Mouse (Mus musculus): ENCODE results near the gene Hfe2.

The Hfe2 gene

DNA sequence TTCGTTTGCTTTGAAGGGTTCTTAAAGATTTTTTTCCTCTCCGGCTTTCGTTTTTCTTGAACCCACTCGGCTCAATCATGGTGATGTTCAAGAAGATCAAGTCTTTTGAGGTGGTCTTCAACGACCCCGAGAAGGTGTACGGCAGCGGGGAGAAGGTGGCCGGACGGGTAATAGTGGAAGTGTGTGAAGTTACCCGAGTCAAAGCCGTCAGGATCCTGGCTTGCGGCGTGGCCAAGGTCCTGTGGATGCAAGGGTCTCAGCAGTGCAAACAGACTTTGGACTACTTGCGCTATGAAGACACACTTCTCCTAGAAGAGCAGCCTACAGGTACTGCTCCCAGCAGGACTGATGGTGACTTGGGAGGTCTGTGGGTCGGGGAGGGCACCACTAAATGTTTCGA, 33.2 kb downstream of the Hfe2 start:
- DNase-seq (ENCODE audit: low spot score) = no peak

DNA sequence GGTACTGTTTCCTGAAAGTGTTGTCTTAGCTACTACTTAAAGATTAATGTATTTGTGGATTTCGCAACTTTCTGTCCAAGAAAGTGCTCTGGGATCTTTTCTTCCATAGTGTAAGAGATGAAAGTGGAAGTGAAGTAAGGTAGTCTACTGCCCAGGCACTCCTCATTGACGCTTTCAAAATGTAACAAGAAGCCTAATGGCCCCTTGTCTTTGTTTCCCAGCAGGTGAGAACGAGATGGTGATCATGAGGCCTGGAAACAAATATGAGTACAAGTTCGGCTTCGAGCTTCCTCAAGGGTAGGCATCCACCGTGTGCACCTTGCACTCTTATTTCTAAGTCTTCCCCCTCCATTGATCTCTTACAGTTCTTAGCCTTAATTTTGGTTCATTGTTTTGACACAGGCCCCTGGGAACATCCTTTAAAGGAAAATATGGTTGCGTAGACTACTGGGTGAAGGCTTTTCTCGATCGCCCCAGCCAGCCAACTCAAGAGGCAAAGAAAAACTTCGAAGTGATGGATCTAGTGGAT, 33.8 kb downstream of the Hfe2 start:
- DNase-seq (ENCODE audit: low spot score) = no peak

DNA sequence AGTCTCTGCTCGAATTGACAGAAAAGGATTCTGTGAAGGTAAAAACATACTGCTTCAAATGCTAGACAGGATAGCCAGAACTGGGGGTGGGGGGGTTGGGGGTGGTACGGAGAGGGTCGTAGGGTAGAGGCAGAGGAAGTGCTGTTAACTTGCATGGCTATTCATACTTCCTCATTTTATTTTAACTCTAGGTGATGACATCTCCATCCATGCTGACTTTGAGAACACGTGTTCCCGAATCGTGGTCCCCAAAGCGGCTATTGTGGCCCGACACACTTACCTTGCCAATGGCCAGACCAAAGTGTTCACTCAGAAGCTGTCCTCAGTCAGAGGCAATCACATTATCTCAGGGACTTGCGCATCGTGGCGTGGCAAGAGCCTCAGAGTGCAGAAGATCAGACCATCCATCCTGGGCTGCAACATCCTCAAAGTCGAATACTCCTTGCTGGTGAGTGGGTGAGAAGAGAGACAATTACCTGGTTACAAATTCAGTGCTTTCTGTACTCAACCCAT, 34.5 kb downstream of the Hfe2 start:
- no peak for DNase-seq (ENCODE audit: low spot score)

DNA sequence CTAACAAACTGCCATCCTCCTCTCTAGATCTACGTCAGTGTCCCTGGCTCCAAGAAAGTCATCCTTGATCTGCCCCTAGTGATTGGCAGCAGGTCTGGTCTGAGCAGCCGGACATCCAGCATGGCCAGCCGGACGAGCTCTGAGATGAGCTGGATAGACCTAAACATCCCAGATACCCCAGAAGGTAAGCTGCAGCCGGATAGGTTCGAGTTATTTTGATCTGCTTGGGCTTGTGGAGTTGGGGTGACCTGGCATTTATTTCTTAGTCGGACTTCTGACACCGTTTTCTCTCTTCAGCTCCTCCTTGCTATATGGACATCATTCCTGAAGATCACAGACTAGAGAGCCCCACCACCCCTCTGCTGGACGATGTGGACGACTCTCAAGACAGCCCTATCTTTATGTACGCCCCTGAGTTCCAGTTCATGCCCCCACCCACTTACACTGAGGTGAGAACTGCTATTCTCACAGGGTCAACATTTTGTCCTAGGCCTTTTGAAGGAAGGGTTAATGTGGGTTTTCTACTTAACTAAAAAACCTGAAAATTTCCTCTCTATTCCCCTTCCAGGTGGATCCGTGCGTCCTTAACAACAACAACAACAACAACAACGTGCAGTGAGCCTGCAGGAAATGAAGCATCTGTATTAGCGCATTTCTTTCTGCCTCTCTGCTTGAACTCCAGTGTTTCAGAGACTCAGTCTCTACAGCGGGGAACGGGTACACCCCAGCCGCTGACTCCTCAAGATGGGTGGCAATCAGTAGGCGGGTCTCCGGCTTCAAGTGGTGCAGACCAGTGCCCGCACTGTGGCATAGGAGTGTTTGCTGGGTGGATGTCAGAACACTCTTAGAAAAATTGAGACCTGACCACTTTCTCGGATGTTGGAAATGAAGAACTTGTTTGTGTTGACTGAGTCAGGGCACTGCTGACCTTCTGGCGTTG, 35.2 kb downstream of the Hfe2 start:
- DNase-seq (ENCODE audit: low spot score) = no peak

DNA sequence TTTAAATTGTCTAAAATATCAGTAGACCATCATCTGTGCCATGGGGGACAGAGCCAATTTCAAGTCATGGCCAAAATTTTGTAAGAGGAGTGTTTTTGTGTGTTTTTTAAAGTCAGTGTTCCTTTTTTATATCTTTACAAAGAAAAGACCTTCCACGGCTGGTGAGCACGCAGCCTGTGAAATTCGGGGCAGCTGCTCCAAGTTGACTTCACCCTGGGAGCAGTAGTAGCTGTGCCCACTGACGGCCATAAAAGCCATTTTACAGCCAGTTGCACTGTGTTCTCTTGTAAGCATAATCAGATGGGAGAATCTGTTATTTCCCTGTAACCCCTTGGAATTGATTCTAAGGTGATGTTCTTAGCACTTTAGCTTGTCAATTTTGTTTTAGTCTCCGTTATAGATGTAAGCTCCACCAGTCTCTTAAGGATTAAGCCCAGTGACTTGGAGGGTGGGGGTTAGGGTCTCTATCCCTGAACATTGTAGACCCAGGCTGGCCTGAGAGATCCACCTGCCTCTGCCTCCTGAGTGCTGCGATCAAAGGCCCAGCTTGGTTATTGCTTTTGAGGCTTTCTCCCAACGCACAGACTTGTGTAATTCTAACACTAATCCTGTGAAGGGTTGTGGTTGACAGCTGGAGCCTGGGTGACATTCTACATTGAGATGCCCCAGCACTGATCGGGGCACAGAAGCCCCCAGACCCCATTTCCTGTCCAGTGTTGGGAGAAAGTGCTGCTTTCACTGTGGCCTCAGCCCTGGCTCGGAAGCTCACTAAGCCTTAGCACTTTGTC, 36.1 kb downstream of the Hfe2 start:
- no peak for DNase-seq (ENCODE audit: low spot score)

DNA sequence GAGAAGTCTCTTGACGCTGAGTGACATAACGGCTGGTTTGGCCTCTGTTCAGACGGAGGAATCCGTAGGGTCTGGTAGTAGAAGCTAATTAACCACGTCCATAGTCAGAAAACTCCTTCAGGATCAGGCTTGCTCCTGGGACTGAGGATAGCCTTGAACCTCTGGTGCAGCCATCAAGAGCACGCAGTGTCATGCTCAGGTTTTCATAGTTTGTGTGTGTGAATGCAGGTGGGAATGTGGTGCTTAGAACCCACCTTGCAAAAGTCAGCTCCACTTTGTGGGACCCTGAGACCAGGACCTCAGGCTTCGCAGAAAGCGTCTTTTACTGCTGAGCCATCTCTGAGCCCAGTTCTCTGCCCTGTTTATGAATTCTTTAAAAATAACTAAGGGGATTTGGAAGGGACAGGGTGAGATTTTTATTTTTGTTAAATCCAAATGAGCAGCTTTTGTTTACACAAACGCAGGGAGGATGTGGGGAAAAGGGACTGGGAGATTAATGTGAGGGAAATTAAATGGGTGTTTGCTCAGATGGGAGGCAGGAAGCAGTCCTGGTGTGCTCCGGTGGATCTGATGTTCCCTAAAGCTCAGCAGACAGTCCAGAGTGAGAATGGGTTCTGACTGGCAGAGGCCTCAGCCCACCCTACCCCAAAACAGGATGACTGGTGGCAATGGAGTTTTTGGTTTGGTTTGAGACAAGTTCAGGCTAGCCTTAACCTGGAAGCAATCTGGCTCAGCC, 37.1 kb downstream of the Hfe2 start:
- no peak for DNase-seq (ENCODE audit: low spot score)

DNA sequence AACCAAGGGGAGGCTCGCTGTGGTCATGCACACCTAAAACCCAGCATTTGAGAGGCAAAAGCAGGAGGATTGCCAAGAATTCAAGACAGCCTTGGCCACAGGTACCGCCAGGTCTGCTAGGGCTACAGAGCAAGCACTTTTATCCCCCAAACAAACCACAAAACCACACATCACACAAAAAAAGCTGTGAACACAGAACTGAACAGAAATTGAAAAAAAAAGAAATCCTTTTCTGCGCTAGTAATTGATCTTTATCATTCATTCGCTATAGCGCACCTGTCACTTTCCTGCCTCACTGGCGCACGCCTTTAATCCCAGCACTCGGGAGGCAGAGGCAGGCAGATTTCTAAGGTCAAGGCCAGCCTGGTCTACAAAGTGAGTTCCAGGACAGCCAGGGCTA, 38.3 kb downstream of the Hfe2 start:
- no peak for DNase-seq (ENCODE audit: low spot score)

DNA sequence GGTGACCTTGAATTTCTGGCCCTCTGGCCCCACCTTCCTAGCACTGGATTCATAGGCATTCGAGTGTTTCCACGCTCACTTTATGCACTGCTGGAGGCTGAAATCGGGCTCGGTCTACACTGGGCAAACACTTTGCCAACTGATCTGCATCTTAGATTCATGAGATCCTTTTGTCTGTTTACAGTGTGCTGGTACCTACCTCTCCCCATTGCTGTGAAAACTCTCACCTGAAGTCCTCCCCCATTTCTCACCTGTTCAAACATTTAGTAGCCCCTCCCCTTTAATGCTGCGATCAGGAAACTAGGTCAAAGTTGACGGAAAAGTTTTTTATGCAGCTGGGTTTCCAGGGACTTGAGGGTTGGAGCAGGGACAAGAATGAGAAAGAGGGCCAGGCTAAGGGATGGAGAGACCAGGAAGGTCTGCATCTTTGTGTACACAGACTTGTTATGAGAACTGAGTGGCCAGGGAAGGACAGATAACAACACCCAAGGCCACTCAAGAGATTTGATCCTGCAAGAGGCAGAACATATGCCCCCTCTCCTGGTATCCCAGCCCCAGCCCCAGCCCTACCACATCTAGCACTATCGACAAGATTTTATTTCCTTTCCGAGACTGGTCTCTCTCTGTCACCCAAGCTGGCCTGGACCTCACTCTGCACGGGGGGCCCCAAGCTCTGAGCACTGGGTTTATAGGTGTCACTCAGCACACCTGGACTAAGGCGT, 39.1 kb downstream of the Hfe2 start:
- no peak for DNase-seq (ENCODE audit: low spot score)

DNA sequence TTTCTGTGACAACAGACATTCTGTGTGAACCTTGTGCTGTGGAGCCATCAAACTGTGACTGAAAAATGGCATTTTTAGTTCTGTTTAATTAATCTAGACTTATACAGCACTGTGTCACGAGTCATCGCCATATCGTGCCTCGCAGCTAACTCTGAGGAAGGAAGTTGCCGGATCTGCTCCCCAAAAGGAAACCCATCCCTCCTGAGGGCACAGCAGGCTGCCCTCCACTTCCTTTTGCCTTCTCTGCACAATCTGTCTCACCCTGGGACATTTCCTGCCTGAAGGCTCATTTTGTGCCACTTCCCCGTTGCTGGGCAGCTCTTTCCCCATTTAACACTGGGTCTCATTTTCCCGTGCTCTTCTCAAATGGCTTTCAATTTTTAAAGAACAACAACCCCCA, 39.7 kb downstream of the Hfe2 start:
- DNase-seq (ENCODE audit: low spot score) = no peak

DNA sequence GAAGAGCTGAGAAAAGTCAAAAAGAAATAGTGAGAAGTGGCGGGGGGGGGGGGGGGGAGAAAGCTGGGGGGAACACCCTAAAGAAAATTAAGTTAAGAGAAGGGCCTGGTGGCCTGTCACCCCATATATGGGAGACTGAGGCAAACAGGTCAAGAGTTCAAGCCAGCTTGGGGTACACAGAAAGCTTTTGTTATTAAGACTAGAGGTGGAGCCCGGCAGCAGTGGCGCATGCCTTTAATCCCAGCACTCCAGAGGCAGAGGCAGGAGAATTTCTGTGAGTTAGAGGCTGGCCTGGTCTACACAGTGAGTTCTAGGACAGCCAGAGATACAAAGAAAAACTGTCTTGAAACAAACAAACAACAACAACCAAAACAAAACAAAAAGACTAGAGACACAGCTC, 40.1 kb downstream of the Hfe2 start:
- DNase-seq (ENCODE audit: low spot score) = no peak

DNA sequence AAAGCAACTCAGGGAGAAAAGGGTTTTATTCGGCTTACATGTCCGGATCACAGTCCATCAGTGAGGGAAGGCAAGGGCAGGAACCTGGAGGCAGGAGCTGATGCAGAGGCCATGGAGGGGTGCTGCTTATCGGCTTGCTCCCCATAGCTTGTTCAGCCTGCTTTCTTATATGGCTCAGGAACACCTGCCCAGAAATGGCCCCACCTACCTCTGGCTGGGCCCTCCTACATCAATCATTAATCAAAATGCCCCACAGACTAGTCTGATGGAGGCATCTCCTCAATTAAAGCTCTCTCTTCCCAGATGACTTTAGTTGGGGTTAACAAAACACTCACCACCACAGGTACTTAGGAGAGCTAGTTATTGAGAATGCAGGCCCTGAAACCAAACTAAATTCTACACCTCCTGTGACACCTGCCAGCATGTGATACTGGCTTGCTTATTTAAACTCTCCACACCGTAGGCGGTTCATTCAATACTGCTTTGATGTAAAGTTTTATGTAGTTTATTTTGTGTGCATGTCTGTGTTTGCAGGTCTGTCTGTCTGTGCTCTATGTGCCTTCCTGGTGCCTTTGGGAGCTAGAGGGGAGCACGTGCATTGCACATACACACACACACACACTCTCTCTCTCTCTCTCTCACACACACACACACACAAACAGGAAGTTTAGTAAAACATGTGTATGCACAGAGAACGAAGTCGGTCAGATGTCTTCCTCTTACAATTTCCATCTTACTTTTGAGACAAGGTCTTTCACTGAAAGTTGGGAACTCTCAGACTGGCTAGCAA, 41.9 kb downstream of the Hfe2 start:
- no peak for DNase-seq (ENCODE audit: low spot score)

DNA sequence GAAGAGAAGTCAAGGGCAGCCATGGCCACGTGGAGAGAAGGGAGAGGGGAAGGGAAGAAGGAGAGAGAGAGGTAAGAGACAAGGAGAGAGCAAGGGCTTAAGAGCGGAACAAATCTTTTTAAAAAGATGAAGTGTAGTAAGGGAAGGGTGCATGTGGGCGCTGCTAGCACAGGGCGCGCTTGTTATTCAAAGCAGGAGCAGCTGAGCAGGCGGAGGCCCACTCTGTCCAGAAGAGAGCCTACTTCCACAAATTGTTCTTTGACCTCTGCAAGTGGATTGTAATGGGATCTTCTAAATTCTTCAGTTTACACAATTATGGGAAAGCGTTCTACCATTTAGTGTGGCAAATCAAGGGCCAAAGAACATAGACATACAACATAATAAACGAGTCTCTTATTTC, 43.6 kb downstream of the Hfe2 start:
- no peak for DNase-seq (ENCODE audit: low spot score)

DNA sequence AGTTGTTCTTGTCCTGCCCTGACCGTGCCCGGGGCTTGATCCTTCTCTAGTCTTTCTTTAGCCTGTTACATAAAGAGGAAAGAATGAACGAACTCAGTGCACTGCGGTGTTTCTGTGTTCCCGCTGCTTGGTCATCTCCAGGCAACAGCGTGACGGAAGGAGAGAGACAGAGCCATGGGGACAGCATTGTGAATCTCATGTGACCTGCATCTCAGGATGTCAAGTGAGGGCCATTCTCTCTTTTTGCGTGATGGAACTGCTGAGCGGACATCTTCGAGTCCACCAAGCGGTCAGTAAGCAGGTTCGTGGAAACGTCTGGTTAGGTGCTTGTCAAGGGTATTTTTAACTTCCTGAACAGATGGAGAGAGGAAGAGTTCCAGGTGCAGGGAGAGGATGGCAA, 44.5 kb downstream of the Hfe2 start:
- DNase-seq (ENCODE audit: low spot score) = no peak

DNA sequence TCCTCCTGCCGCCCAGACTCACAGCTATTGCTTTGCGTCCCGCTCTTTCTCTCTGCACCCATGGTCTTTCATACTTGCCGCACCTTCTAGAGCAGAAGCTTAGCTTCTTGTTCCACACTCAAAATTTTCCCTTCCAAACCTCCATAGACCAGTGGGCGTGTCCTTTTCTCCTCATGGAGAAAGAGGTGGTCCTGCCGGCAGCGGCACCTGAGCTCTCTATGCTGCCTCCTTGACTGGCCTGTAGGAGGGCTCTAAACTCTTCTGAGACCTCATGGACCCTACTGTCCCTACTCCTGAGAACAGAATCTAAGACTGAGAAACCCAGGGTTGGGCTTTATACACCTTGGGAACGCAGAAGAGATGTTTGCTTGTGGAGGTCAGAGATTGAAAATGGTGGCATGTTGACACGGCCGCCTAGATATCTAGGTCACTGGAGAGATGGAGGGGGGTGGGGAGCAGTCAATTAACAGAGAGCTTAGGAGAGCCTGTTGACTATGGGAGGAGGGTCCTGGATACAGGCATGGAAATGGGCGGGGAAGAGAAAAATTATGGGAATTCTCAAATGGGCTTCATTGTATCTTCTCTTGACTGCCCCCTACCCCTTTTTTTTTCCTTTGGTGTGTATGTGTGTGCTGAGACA, 45.1 kb downstream of the Hfe2 start:
- no peak for DNase-seq (ENCODE audit: low spot score)

DNA sequence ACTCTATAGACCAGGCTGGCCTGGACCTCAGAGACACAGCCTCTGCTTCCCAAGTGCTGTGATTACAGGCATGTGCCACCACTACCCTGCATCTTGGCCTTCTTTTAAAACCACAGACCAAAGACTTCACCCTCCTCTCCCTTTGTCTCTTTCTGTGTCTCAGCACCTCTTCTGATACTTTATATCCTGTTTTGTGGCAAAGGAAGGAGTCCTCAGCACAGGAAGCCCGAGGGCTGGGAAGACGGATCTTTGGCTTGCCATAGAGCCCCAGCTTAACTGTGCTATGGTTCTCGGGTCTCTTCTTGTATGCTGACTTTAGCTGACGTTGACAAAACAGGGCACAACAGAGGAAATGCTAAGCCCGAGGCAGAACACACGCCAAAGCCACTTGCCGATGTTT, 45.7 kb downstream of the Hfe2 start:
- DNase-seq (ENCODE audit: low spot score) = no peak

DNA sequence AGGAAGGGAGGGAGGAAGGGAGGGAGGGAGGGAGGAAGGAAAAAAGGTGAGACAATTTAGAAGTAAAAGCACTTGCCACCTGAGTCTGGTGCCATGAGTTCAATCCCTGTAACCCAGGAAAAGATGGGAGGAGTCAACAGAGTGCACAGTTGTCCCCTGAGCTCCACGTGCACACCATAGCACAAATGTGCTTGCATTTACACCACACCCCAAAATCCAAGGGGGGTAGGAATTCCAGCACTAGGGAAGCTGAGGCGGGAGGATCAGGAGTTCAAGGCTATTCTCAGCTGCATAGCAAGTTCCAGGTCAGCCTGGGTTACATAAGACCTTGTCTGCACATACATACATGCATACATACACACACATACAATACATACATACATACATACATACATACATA, 46.4 kb downstream of the Hfe2 start:
- no peak for DNase-seq (ENCODE audit: low spot score)

DNA sequence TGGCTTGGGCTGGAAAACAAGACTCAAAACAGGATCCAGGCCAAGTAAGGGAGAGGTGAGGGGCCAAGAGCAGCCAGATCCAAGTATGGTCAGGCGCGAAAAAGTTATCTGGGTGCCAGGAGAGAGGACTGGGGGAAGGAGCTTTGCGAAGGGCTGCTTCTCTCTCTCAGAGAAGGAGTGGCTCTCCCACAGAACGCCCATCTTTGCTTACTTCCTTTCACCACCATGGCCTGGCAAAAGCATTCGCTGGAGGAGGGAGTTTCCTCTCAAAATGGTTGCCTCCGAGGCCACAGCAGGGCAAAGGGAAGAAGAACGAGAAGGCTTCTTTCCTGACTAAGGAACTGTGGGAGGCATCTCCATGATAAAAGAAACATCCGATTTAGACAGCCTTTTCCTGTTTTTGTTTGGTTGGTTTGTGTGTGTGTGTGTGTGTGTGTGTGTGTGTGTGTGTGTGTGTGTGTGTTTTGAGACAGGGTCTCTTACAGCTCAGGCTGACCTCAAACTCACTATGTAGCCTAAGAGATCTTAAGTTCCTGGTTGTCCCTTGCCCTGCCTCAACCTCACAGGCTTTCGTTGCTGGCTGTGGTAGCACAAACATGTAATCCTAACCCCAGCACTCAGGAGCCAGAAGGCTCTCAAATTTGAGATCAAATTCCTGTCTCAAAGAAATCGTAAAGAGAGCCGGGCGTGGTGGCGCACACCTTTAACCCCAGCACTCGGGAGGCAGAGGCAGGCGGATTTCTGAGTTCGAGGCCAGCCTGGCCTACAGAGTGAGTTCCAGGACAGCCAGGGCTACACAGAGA, 47.1 kb downstream of the Hfe2 start:
- DNase-seq (ENCODE audit: low spot score) = no peak

DNA sequence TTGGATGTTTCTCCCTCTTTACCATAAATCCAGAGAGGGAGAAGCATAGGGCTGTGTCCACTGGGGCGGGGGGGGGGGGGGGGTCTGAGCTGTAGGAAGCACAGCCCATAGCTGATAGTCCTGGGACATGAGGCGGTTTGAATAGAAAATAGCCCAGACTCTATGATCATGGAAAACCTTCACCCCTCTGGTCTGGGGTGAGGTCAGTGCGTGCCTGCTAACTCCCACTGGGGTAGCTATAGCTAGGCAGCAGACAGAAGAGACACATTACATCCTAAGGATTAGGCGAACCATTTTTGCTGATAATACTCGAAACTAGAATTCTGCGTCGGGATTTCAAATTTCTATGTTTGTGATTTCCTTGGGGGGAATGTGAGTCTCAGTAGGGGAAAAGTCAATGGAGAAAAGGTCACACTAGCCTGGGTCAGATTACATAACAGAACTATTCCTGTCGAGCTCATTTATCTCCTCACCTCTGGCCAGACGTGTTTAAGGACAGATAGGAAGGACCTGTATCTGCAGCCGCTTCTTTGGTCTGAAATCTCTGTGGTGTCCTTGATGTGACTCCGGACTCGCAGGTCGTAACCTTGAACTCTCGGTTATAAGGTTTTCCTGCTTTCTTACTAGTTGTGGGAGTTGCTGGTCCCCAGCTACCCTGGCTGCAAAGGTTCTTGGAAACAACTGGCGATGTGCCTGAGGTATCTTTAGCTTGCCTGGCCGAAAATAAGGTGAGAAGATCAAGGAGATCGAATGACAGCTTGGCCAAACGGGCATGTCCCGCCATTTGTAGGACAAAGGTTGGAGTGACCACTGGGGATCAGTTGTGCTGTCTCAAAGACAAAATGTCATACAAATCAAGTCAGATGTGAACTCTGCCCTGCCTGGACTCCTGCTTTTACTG, 48.9 kb downstream of the Hfe2 start:
- no peak for DNase-seq (ENCODE audit: low spot score)
